Mouse (Mus musculus) B cell, adult 2 months (primary cell): ENCODE measurements around the gene Nrxn3.

Experiments used
- DNase-seq, 2 experiments: peaks; one replicate each; pipeline ENCODE4 v3.0.0; 2022

Gene Nrxn3

GRCm38 (mm10) chr12:89977479-89977878, 1254.8 kb downstream of the Nrxn3 start:
- no peak for DNase-seq

- DNase-seq: no peak
These were observed 1256.5 kb downstream of the Nrxn3 start for GRCm38 (mm10) chr12:89979190-89979589.

DNA sequence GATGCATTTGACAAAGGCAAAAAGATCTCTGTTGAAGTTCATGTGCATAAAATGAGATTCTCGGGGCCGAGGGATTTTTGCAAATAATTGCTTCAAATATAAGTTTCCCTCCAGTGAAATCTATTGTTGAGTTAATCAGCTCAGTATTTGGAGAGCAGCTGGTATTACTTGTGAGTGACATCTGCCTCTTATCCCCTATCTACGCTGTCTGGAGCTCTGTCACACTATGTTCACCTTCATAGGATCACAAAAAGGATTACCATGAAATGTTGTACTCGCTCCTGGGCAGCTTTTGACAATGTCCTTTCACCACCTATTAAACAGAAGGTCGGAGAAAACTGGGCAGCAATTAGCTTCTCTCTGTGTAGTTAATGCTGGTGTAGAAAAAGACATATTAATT, 1259.8 kb downstream of the Nrxn3 start:
- DNase-seq: no peak

- no peak for DNase-seq
These were observed 1260.7 kb downstream of the Nrxn3 start for GRCm38 (mm10) chr12:89983399-89983798.

GRCm38 (mm10) chr12:89986219-89986618, 1263.5 kb downstream of the Nrxn3 start:
- no peak for DNase-seq

GRCm38 (mm10) chr12:89993273-89993672, 1270.6 kb downstream of the Nrxn3 start:
- no peak for DNase-seq

GRCm38 (mm10) chr12:89995392-89995791, 1272.7 kb downstream of the Nrxn3 start:
- DNase-seq: no peak

DNA sequence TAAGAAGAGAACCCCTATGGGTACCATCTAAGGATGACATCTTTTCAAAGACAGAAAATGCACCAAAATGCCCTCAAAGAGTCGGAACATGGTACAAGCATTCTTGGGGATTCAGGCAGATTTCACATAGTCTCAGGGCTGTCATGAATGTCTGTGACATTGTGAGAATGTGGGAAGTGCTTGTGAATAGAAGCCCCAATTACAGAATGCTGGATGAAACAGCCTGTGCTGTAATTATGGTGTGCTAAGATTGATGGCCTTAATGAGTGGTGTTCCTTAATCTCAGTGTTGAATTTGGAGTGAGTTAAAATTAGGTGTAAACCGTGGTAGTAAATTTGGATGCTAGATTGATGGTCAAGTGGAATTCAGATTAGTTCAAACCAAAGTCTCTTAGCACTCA, 1287.6 kb downstream of the Nrxn3 start:
- no peak for DNase-seq

DNA sequence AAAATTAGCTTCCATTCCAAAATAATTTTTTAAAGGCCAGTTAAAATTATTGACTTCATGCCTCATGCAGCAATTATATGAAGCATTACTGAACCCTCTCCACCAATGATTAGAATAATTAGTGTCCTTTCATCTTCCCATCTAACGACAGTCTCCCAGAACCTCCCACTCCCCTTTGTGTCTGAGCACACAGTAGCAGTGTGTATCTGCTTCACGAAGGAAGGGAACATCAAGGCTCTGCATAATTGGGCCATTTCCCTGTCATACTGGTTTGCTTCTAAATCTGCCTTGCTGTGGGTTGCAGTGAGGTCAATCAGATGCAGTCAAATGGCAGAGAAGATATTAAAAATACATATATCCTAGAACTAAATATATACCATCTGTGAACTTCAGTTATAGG, 1291.3 kb downstream of the Nrxn3 start:
- no peak for DNase-seq

GRCm38 (mm10) chr12:90027023-90027422, 1304.3 kb downstream of the Nrxn3 start:
- DNase-seq: no peak

DNA sequence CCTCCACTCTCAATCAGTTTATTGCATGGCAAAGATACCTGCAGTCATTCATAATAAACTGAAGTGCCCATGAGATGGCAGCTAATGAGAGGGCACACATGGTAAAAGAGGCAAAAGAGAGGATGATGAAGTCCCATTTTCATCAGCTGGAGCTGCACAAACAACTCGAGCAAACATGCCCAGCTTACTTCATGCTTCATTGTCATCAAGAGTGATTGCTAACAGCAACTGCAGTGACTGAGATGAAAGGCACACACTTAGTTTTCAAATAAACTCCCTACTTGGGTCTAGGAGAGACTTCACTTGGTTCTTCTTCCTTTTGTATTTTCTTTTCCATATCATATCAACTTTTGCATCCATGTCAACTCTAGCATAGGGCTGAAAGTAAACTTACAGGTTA, 1318.4 kb downstream of the Nrxn3 start:
- DNase-seq: no peak

- DNase-seq: no peak
These were observed 1333.6 kb downstream of the Nrxn3 start for GRCm38 (mm10) chr12:90056256-90056655.

DNA sequence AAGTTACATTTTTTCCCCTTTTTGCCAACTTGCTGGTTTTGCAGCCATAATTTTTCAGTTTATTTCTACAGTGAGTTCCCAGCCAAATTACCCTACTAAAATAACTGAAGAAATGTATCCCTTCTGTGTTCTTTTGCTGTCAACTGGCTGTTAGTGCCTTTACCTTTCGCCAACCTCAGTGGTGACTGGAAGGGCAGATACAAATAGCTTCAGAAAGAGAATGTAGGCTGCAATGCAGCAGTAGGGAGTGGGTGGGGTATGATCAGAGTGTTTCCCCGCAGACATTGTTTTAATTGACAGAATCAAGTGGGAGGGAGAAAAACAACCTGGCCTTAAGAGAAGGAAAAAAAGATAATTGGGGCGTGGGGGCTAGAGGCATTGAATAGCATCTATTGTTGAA, 1337.1 kb downstream of the Nrxn3 start:
- no peak for DNase-seq

GRCm38 (mm10) chr12:90061312-90061711, 1338.6 kb downstream of the Nrxn3 start:
- DNase-seq: no peak

- DNase-seq: no peak
These were observed 1339.5 kb downstream of the Nrxn3 start for GRCm38 (mm10) chr12:90062219-90062618.

- no peak for DNase-seq
These were observed 1340.8 kb downstream of the Nrxn3 start for GRCm38 (mm10) chr12:90063443-90063842.

GRCm38 (mm10) chr12:90085862-90086261, 1363.2 kb downstream of the Nrxn3 start:
- no peak for DNase-seq

- DNase-seq: no peak
These were observed 1373.1 kb downstream of the Nrxn3 start for GRCm38 (mm10) chr12:90095754-90096153.

GRCm38 (mm10) chr12:90113351-90113791, 1390.7 kb downstream of the Nrxn3 start:
- DNase-seq: no peak

DNA sequence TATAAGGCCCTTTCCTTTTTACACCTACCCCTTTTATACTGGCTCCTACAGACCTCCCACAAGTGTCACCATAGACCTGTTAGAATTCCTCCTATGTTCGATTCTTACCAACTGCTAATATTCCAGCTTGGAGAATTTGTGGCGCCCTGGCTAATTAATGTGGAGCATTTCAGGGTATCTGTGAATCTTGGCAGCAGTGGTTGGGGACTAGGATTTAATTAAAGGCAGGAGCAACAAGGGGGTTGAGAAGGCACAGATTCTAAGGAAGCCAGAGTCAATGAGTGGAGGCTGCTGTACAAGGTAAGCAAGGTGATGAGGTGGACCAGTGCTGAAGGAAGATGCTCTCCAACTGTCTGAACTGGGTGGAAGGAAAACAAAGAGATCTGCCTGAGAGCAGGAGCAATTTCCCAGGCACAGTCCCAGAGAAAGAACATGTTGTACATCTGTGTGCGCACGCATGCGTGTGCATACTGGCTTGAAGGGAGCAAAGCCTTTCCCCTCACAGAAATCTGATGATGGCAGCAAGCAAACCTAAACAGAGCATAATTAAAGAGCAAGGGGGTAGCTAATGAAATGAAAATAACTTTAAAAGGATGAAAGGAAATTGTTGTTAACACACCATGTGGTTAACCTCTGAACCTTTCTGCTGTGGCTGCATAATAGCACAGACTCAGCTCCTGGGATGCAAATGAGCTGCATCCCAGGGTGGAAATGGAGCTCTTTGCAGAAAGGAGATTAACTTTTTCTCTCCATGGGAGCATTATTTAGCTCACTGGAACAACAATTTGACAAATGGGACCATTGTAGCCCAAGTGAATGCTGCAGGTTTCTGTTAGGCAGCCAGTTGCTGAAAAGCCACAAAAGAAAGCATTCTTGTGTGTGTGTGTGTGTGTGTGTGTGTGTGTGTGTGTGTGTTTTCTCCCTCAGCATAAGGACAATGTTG, 1409.5 kb downstream of the Nrxn3 start:
- DNase-seq: no peak

DNA sequence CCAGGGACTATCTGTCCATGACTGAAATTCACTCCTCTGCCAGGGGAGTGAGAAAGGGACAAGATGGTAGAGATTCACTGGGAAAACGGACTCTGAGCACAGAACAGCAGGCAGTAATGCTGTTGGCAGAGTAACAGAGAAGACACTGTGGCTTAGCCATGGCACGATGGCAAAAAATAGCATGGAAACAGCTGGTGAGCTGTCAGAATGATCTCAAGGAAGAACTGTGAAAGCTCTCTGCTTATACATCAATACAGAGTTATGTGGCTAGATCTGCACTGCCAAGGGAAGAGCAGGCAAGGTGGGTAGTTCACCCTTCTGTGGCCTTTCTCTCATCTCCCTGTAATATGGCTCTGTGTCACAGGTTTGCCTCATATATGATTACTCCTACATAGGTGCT, 1419.3 kb downstream of the Nrxn3 start:
- DNase-seq: no peak

DNA sequence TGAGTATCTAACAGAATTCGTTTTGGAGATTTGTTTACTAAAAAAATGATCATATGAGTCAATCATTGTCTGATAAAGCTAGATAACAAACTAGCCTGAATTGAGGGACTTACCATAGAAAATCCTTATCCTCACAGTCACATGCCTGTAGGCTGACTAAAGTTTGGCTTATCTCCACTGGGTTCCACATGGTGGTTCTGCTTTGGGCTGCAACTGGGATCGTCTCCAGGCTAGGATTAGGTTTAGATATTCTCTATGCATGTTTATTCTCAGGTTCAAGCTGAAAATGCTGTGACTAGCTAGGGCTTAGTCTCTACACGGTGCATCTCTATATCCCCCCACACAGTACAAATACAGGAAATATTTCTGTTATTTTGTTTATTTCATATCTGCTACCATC, 1421.6 kb downstream of the Nrxn3 start:
- DNase-seq: no peak

GRCm38 (mm10) chr12:90158131-90158772, 1435.6 kb downstream of the Nrxn3 start:
- no peak for DNase-seq

DNA sequence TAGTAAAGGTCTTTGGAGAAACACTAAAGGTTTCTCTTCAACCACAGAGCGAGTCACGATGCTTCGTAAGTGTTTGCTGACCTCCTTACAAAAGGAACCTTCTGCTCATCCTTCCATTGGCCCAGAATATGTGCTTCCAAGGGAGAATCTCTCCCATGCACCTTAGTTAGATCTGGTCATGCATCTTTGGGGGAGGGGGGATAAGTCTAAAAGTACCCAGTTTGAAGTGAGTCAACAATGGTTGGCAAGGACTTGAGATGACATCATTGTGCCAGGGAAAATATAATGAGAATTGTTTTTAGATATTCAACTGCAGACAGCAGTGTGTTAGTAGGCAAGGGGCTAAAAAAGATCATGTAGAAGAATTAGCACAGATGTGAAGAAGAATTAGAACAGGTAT, 1437.2 kb downstream of the Nrxn3 start:
- DNase-seq: no peak
